Mouse (Mus musculus): ENCODE data around the gene Vmn1r185. TPM values are rescaled to one million over a fixed set of nuclear protein-coding genes. Genes with fewer than 3 reads are reported as not detected.

Vmn1r185 gene
- polyA plus RNA-seq (2012; rRNA removed) = not detected in 2 replicates

GRCm38 (mm10) chr7:26618364-26618763, at the start of gene Vmn1r185:
Gene Vmn1r185 (minus strand): TSS chr7:26618464.

Other genes with a start within 250 kb of the Vmn1r185 start
- gene Nlrp9c, start 214.8 kb downstream of the Vmn1r185 start, polyA plus RNA-seq (2012; rRNA removed) = 0.16 and 0.37 TPM in 2 replicates
- gene Nlrp4a, start 183.4 kb downstream of the Vmn1r185 start, polyA plus RNA-seq (2012; rRNA removed) = 0.76 and 1.3 TPM in 2 replicates
- 0.09 and 0.23 TPM in 2 replicates for gene Nlrp9a, start 83.4 kb downstream of the Vmn1r185 start, polyA plus RNA-seq (2012; rRNA removed)
- gene Cyp2b23, start 68.0 kb upstream of the Vmn1r185 start, polyA plus RNA-seq (2012; rRNA removed) = 0.07 TPM in 1 of 2 replicates, not detected in the other
- 0.20 TPM in 1 of 2 replicates, not detected in the other for gene Cyp2b19, start 138.7 kb upstream of the Vmn1r185 start, polyA plus RNA-seq (2012; rRNA removed)
- gene Cyp2g1, start 190.4 kb upstream of the Vmn1r185 start, polyA plus RNA-seq (2012; rRNA removed) = 0.07 TPM in 1 of 2 replicates, not detected in the other
- gene Cyp2a5, start 216.8 kb upstream of the Vmn1r185 start, polyA plus RNA-seq (2012; rRNA removed) = 0.33 and 1.1 TPM in 2 replicates